Mouse (Mus musculus): ENCODE data around the gene Trim2. TPM values are rescaled to one million over a fixed set of nuclear protein-coding genes. Genes with fewer than 3 reads are reported as not detected.

Trim2 gene
- total RNA-seq, 4 experiments from 2014 or later, result 42.9 to 87.2 (median 60.4) TPM

DNA sequence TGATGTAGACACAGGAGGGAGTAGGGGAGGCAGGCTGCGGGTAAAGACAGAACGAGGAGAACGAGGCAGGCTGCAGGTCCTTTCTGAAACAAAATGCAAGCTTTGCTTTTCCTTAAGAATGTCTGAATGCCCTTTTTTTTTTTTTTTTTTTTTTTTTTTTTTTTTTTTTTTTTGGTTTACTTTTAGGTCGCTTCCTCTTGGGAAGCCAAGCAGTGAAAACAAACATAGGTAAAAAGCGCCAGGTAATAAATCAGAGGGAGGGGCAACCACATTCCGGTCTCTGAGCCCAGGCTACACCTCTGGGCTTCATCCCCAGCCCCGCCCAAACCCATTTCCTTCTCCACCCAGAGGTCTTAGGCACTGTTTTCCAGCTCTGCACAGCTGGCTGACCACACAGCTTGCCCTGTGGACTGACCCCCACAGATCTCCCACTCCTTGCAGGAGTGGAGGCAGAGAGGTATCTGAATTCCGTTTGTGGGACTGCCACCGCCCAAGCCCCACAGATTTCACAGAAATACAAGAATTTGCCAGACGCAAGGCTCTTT, 117.0 kb downstream of the Trim2 start:
- no peak for DNase-seq

DNA sequence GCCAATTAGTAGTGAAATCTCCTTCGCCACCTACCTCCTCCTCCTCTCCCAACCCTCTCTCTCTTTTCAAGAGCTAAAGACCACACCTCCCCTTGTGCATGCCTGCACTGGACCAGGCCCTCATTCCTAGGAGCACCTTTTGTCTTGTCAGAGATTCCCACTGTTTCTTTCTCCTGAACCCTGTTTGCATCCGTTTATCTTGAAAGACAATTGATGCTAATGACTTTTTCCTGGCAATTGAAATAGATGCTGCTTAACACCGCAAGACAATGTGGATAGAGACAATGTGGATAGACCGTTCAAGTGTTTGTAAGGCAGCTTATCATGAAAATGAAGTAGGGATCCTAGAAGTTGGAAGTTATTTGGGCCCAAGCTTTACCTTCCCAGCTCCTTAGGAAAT, 125.0 kb downstream of the Trim2 start:
- DNase-seq, result no peak

DNA sequence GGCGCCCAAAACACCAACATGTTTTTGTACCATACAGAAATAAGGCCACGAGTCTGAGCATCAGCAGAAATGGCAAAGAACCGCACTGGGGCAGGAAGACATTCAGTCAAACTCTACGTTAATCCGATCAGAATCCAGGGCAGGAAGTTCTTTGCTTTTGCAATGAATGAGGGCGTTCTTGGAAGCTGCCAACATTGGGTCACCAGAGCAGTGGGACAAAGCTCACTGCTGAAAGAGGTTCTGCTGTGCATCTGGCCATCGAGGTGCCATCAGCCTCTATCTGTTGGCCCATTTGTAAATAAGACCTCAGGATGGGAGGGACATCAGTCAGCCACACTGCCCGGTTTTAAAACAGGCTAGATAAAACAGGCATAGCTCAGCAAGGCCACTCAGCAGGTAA, 125.6 kb downstream of the Trim2 start:
- DNase-seq, result no peak

DNA sequence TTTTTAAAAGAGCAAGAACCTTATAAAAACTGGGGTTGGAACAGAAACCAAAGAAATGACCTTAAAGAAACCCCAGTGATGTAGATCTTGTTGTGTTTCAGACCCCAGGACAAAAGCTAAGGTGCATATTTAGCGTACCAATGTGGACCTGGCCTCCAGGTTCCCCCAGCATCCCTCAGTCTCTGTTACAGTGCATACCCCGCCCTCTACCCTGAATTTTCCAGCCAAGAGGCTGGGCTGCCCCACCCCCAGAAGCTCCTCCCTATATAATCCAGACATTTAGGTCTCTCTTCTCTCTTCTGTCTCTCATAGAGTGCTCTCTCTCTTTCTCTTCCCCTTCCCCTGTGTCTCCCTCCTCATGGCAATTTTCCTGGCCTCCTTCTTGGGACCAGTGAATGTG, 126.4 kb downstream of the Trim2 start:
- no peak for DNase-seq

DNA sequence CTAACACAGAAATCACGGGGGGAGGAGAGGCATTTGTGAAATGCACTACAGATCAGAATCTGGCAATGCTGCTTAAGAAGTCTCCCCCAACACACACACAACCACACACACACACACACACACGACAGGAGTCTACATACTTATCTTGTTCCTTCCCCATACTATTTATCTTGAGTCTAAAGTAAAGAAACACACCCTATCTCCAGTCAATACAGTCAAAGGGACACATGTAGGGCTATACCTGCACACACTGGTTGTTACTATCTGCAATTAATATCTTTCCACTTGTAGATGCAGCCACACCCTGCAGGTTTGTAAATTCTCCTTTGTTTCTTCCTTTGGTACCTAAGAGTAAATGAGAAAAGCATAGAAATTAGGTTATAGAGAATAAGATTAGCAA, 128.8 kb downstream of the Trim2 start:
- DNase-seq, result no peak

DNA sequence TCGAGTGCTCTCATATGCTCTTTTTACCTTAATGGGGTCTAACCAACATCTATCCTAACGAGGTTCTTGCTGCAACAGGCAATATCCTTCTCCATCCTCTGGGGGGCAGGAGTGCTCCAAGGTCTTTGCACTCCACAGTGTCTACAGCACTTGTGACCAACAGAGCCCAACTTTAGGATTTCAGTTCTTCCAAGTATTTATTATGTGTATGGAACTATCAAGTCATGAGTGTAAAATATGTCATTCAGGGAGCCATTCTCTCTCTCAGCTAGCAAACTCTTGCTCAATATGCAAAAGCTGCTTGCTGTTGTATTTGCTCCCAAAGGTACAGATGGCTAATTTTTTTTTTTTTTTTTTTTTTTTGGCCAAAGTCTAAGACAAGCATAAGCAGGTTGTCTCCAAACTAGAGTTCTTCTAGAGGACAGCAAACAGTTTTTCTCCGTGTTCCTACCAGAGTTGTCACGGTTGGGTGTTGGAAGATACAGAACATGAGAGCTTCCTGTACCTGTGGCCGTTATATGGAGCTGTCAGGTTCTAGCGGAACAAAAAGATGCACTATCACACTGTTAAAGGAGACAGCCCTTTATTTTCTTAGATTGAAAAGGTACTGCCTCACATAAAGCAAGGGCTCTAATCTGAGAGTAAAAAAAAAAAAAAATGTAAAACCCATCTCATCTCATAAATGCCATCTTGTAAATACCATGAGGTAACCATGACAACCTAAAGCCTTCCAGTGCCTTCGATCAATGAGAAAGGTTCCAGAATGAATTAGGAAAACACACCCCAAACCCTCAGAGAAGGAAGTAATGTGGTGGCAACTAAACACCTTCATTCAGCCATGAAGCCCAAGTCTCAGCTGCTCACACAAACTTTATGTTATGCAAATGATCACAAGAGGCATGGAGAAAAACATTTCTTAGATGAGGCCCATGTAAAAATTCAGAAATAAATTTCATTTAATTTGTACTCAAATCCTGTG, 131.1 kb downstream of the Trim2 start:
- DNase-seq, result peak; percentile 57

DNA sequence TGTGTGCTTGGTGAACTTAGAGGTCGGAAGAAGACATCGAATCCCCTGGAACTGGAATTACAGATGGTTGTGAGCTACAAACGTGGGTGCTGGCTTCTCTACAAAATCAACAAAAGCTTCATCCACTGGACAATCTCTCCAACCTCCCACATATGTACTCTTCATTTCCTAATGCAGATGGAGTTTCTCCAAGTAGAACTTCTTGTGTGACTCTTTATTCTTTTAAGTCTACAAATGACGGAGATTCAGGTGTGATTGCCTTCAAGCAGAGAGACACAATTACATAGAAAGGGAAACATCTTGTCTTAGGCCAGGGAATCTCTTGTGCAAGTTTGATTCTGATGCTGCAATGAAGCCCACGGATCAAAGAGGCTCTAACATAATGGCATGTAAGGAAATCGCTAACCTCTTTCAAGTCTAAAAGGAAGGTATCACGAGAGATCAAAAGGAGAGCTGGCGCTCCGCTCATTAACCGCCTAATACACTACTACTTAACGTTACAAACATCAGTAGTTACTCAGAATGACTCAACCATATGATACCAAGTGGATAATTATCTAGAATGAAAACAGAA, 133.0 kb downstream of the Trim2 start, which contains the start of gene Gm6525:
TSS of gene Gm6525 (plus strand) at position 524 of the 574 bp plus-strand sequence.
- no peak for DNase-seq

DNA sequence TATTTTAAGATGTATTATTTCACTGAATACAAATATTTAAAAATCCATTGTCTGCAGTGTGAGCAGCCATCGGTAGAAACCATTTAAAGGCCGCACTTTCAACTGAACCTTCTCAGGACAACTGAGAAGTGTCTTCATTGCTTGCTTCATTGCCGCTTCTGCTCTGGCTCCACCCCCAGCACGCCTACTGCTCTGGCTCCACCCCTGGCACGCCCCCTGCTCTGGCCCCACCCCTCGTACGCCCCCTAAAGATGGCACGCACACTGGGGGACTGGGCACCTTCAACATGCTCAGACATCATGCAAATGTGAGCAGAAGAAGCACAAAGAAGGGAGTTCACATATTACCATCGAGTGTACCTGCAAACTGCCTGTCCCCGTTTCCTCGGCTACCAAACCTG, 134.3 kb downstream of the Trim2 start:
- no peak for DNase-seq

DNA sequence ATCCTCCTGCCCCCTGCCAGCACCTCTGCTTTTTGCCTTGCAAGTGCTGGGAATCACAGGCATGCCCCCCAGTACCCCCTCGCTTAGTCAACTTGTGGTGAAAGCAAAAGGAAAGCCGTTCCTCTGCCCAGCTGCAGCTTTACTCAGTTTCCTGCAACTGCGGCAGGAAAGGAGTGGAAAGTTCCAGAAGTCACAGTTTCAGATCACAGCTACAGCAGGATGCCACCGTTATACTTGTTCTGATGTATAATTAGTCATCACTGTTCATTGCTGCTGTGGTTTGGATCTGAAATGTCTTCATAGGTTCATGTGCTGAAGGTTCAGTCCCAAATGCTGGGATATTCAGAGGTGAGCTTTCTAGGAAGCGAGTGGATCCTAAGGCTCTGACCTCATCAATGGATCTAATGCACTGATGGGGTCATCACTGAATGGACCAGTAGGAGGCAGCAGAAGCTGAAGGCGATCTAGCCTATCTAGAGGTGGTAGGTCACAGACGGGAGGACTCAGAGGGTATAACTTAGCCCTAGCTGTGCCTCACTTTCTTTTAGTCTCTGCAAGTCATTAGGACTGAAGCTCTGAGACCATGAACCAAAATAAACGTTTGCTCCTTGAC, 137.2 kb downstream of the Trim2 start:
- DNase-seq, result no peak

DNA sequence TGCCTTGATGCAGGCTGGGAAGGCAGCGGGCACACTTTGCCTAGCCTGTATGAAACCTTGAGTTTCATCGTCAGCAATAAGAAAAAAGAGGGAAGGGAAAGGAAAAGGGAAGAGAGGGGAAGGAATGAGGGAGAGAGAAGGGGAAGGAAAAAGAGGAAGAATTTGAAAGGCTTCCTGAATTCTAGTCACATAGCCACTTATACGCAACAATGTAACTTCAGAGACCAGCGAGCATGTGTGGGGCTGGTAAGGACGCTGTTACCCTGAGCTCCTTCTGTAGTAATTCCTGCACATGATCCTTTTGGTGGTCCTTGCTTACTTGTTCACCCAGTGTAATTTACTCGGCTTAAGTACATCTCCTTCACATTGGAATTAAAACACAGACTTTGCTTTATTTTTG, 137.7 kb downstream of the Trim2 start:
- DNase-seq, result no peak

DNA sequence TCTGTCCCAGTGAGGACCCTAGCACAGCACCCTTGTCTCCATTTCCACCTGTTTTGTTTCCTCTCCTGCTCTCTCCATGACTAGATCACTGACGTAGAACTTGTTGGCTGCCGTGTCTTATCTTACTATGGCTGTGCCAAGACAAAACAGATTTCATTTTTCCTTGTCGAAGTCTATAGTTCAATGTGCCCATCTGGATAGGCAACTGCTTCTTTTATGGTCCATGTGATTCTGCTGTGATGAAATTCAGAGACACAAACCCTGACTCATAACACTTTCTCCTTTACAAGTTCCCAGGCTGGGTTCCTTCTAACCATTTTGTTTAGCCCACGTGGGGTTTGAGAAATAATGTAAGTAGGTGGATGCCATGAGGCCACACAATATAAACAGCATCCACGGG, 140.6 kb downstream of the Trim2 start:
- DNase-seq, result no peak

DNA sequence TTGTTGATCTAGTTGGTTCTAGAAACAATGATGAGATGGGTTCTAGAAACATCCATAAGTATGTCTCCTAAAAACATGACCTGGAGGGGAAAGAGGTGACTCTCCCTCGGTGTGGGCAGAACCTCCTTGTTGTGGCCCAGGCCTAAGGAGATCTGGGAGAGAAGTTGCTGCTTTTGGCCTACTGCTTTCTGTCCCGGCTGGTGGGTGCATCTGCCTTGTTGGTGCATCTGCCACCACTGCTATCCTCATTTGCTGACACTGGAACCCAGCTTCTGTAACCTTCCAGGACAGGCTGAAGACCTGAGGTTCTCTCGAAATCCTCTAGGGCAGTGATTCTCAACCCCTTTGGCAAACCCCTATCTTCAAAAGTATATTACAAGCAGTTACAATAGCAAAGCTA, 141.3 kb downstream of the Trim2 start:
- no peak for DNase-seq

DNA sequence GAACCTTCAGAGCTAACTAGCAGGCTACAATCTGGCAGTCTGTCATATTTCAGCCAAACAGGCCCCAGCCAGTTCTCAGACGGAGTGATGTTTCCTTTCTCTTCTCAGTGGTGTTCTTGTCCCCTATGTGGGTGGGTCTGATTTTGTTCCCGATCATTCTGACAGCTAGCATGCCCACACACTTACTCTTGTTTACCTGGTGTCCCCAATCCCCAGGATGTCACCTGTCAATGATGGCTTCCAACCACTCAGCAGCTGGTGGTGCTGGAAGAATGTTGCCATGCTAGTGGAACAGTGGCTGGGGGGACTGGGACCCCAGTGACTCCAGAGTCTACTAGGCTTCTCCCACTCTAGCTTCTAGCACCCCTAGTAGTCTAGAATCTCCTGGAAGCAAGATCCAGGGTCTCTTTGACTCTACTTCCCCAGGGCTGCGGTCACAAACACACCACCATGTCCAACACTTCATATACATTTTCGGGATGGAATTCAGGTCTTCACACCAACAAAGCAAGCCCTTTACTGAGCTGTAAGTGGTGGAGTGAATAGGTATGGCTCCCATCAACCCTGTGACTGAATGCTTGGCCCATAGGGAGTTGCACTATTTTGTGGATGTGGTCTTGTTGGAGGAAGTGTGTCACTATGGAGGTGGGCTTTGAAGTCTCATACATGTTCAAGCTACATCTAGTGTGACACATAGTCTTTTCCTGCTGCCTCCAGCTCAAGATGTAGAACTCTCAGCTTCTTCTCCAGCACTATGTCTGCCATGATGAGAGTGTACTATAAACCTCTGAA, 148.9 kb downstream of the Trim2 start:
- DNase-seq, result no peak

DNA sequence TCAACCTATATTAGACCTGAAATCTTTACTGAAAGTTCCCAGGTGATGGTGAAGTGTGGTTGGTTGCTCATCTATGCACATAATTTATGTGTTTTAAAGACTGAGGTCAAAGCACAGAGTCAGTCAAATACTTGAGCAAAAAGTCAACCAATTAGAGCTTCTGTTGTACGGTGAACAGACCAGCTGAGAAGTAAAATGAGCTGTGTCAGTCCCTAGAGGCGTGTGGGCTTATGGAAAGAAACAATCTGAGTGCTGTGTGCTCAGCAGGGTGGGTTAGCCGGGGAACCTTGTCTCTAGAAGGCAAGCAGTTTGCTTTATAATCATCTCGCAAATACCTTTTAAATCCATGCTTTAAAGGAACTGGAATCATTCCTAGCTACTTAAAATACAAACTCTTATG, 149.7 kb downstream of the Trim2 start:
- no peak for DNase-seq

DNA sequence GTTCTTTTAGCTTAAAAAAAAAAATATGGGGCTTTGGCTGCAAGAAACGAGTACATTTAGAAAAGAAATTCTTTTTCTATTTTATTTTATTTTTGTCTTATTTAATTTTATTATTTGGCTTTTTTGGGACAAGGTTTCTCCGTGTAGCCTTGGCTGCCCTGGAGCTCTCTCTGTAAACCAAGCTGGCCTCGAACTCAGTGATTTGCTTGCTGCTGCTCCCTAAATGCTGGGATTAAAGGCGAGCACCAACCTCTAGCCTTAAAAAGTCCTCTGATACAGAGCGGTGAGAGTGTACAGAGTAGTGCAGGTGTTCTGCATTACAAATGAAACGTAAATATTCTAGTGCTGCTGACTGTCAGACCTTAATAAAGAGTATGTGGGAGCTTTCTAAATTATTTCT, 150.6 kb downstream of the Trim2 start:
- no peak for DNase-seq

DNA sequence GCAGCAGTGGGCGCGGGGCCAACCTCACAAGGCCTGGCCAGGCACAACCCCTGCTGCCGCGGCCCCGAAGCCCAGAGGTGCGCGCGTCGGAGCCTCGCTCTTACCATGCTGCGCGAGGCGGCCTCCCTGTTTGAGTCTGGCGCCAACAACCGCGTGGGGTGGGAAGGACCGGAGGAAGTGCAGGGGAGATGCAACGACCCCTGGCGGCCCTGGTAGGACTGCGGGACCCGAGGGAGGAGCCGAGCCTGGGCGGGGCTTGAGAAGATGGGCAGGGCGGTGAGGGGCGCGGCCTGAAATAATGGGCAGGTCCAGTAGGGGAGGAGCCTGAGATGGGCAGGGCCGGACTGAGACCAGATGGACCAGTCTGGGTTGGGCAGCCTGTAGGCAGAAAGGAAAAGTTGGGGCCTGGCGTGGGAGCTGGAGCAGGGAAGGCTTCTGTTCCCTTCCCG, 151.1 kb downstream of the Trim2 start, which contains the start of gene Mnd1:
TSS of gene Mnd1 (minus strand) at position 229 of the 449 bp plus-strand sequence.
- DNase-seq, result peak; percentile 98

DNA sequence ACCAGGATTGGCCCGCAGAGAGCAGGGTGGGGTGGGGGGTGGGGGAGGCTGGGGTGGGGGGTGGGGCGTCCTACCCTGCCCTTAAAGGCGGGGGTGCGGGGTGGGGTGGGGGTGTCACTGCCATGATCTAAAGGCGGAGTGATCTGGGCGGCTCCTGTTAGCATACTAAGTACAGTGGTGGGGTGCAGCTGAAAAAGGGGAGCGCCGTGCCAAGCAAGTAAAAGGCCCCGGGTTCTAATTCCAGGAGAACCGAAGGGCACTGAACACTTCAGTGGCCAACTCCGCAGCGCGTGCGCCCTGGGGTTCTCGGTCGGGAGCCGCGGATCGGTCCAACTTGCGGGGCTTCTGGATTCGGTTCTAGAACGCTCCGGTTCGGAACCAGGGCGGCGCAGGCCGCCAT, 151.5 kb downstream of the Trim2 start:
- DNase-seq, result no peak

DNA sequence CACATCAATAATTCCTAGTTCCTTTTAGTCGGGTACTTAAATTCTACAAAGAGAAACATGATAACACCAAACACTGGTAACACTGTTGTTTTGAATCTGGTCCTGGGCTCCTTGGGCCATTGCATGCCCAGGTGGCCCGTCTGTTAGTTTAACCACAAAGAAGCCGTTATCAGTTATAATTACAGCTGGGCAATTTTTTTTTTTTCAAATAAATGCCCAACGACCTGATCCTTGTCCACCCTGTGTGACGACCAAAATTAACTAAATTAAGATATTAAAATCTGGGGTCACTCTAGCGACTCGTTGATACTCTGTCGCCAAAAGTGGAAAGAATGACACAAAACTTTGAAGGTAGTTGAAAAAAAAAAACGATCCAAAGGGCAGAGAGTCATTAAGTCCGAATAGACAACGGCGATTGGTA, 151.9 kb downstream of the Trim2 start:
- DNase-seq, result no peak

DNA sequence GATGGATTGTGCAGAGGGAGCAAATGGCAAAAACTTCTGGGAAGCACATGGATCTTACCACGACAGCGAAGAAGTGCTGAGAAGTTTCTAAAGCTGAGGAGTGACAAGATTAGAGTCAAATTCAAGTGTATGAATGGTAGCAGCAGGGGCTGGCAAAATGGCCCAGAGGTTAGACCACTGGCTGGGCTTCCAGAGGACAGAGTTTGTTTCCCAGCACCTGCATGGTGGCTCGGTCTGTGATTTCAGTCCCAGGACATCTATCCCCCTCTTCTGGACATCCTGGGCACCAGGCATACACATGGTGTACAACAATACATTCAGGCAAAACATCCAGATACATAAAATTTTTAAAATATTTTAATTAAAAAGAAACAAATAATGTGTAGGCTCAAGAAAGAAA, 156.8 kb downstream of the Trim2 start:
- DNase-seq, result no peak

DNA sequence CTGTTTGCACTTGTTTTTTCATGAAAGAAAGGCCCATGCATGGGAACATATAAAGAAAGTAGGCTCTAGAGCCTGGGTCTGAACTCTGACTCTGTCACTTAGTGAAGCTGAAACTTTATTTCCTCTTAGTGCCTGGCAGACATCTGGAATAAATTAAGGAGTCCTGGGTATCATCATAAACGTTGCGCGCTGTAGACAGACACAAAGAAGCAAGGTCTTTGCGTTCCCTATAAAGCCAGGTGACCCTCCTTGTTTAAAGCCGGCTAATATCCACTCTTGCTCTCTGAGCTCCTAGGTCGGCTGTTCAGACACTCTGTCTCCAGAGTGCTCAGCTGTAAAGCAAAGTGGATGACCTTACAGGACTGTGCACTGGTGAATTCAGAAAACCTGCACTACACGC, 165.7 kb downstream of the Trim2 start:
- DNase-seq, result no peak

DNA sequence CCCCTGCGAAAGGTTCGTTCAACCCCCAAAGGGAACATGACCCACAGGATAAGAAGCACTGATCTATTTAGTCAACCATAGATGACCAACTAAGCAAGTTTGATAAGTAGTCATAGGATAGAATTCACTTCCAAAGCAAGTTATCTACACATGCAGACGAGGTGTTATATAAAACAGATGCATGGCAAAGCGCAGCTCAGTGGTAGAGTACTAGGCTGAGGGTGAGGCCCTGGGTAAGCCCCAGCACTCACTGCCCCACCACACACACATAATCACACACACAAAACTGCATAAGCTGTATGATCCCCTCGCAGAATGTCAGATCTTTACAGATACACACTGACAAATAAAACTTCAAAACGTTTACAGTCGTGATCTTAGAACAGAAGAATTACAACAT, 170.2 kb downstream of the Trim2 start:
- no peak for DNase-seq

DNA sequence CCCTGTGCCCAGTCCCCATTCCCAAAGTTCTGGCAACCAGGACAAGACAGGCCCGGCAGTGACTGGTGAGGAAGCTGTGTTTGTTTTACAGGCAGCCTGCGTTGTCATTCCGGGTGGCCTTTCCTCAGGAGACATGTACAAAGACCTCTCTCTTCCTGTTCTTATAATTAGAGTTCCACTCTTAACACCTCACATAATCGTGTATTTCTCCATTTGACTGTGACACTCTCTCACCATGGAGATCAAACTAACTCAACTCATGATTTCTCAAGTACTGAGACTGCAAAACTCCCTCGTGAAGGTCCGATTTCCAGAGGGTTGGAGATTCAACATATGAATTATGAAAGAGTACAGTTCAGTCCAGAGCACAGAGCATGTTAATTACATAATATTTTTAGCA, 170.7 kb downstream of the Trim2 start:
- no peak for DNase-seq

Data from adrenal gland, adult 8-10 months (tissue).